Mouse (Mus musculus): ENCODE measurements around the gene Scin.

- no peak for TF ChIP-seq GATA1 (IDR thresholded peaks at IDR 0.05; ENCODE audit: borderline replicate concordance, low read length)
- no peak for TF ChIP-seq FLI1 (IDR thresholded peaks at IDR 0.05; ENCODE audit: low read length)
These were observed 124.2 kb downstream of the Scin start for GRCm38 (mm10) chr12:40009866-40010265.
